Mouse (Mus musculus) CD4-positive, CD25-positive, alpha-beta regulatory T cell, adult 2 months (primary cell): ENCODE measurements around the gene Olfr1036.
"Not testable (repeated sequence)": the region's sequence is repeated elsewhere in the genome, so short reads cannot be mapped to it uniquely, and the experiment has no call there.

ENCODE experiments used
- DNase-seq: peaks from one replicate; pipeline ENCODE4 v3.0.0-alpha.2; 2012; ENCODE audit warnings: low read depth, low spot score

Olfr1036 gene

DNA sequence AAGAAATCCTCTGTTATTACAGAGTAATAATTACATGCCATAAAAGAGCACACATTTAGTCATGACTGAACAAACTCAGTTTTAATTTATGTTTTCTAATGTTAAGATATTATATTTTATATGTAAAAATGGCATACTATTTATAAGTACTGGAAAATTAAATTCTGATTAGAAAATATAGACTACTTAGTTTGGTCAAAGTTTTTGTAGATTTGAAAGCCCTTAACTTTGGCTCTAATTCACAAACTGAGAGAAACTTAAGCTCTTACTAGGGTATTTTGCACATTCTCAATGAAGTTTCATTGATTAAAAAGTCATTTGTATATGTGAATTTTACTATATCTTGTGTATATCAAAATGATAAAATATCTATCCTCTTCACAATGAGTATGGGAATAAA, at the start of gene Olfr1036:
TSS of gene Olfr1036 (plus strand) at position 301 of the 400 bp plus-strand sequence.
- DNase-seq = not testable (repeated sequence)

DNA sequence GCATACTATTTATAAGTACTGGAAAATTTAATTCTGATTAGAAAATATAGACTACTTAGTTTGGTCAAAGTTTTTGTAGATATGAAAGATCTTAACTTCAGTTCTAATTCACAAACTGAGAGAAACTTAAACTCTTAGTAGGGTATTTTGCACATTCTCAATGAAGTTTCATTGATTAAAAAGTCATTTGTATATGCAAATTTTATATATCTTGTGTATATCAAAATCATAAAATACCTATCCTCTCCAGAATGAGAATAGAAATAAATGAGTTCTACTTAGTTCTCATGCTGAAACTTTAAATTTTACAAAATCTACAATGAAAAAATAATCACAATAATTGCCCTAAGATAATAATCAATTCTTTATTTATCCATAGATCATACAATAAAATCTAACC, 28.2 kb upstream of the Olfr1036 start, which contains the start of gene Olfr1034:
TSS of gene Olfr1034 (plus strand) at position 301 of the 400 bp plus-strand sequence.
- no peak for DNase-seq

DNA sequence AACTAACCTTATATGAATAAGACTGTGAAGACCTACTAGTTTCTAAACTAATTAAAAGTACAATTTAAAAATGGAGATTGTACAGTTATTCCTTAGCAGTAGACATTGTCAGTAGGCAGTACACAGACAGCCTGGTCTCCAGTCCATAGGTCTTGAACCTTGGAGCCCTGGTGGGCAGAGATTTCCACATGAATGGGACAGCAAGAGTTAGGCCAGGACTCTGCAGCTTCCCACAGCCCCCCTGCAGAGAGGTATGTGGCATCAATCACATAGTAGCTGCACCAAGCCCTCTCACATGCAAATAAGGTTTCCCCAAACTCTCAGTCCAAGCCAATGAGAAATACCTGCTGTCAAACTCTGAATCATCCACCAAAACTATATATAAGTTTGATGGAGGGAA, 23.0 kb upstream of the Olfr1036 start:
- DNase-seq = not testable (repeated sequence)

GRCm38 (mm10) chr2:86063766-86064165, 10.0 kb upstream of the Olfr1036 start:
- DNase-seq = not testable (repeated sequence)

DNA sequence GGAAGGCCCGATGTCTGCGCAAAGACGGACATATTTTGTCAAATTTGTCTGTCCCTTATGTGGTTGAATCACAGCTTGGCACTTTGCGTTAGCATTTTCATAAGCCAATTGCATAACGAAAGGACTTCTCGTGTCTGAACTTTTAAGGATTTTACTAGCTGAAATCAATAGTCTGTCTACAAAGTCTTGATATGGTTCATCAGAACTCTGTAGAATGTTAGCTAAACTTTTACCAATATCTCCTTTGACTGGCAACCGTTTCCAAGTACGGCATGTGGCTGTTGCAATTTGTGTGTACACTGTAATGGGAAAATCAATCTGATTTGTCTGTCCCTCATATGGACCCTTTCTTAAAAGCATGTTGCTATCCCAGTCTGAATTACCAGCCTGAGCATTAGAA, 3.6 kb upstream of the Olfr1036 start:
- no peak for DNase-seq

GRCm38 (mm10) chr2:86080478-86080877, 6.7 kb downstream of the Olfr1036 start:
- DNase-seq = not testable (repeated sequence)

DNA sequence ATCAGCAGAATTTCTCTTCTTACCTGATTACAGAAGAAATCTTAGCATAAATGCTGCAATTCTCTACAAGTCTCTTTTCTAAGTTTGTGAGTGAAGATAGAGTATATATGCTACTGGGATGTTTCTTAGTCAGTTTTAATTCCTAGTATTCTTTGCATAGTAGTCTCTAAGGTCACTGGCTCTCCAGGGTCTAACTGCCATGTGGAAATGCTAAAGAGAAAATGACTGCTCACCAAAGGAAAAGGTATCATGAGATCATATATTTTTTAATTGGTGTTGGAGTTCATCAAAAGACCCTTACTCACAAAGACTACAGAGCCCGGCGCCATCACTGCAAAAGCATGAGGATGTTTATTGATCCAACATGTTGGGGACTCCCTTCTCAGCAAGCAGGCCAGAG, 13.5 kb downstream of the Olfr1036 start, which contains the start of gene Olfr1037:
TSS of gene Olfr1037 (minus strand) at position 101 of the 400 bp plus-strand sequence.
- DNase-seq = no peak
